Mouse (Mus musculus) hindbrain, embryonic 14.5 days (tissue): ENCODE measurements around the gene Tmem60. TPM values are rescaled to one million over a fixed set of nuclear protein-coding genes. Genes with fewer than 3 reads are reported as not detected.

Experiments used
- ATAC-seq: fragments of 200-750 bp; cut with Nextera tagmentation; 2 replicates; pipeline ENCODE4 v1.8.0; 2017; ENCODE audit warnings: moderate number of reproducible peaks, mild to moderate bottlenecking, moderate TSS enrichment, moderate library complexity; ENCODE audit not compliant: low FRiP score
- DNase-seq: peaks from one replicate; pipeline ENCODE4 v3.0.0-alpha.2; 2015; ENCODE audit warnings: low spot score
- H3K27ac ChIP-seq: fragments of 300-500 bp; sonication (generic); 2 replicates; pipeline ENCODE4 v1.5.1; 2014; ENCODE audit warnings: mild to moderate bottlenecking, moderate library complexity
- H3K27me3 ChIP-seq: fragments of 300-500 bp; sonication (generic); 2 replicates; pipeline ENCODE4 v1.6.1; 2014; ENCODE audit warnings: mild to moderate bottlenecking, low read length, mixed read lengths; ENCODE audit not compliant: control insufficient read depth, insufficient read depth
- H3K36me3 ChIP-seq: fragments of 300-500 bp; sonication (generic); replicated peaks from 2 replicates; pipeline ENCODE4 v1.6.1; 2014; ENCODE audit not compliant: control insufficient read depth, insufficient read depth
- H3K4me1 ChIP-seq: fragments of 300-500 bp; sonication (generic); replicated peaks from 2 replicates; pipeline ENCODE4 v1.6.1; 2014; ENCODE audit warnings: antibody characterized with exemption, low read length, mixed read lengths; ENCODE audit not compliant: control insufficient read depth, insufficient read depth
- H3K4me2 ChIP-seq: fragments of 300-500 bp; sonication (generic); replicated peaks from 2 replicates; pipeline ENCODE4 v1.6.1; 2014; ENCODE audit warnings: mild to moderate bottlenecking, moderate library complexity
- H3K4me3 ChIP-seq: fragments of 300-500 bp; sonication (generic); replicated peaks from 2 replicates; pipeline ENCODE4 v1.5.1; 2014; ENCODE audit warnings: mild to moderate bottlenecking, low read length
- H3K9ac ChIP-seq: fragments of 300-500 bp; sonication (generic); 2 replicates; pipeline ENCODE4 v1.6.1; 2014
- H3K9me3 ChIP-seq: fragments of 300-500 bp; sonication (generic); 2 replicates; pipeline ENCODE4 v1.6.1; 2016; ENCODE audit warnings: low read length; ENCODE audit not compliant: control insufficient read depth
- WGBS: fragments of 180-500 bp; shearing (Covaris S2); extraction: QIAGEN DNeasy Blood & Tissue Kit; methylation state at CpG from one replicate; pipeline ENCODE4 v1.1.7; 2014; 5-methylcytosine and 5-hydroxymethylcytosine counted together
- polyA plus RNA-seq: library from polyadenylated mRNA; unstranded; fragments of >200 nt; fragmentation: Nextera tagmentation; extraction: Ambion mirVana; gene quantifications from 2 replicates; pipeline ENCODE4 v1.2.1, GENCODE M21; 2014

Gene Tmem60
- polyA plus RNA-seq: 65.4 and 73.6 TPM in 2 replicates

GRCm38 (mm10) chr5:20881915-20882800, at the start of gene Tmem60, which contains the start of gene Phtf2:
Tmem60 (plus strand) TSS chr5:20882191.
Phtf2 (minus strand) TSS chr5:20882124.
- H3K36me3 ChIP-seq: no peaks in the 10 kb centered on the region
- peak; percentile 98 for DNase-seq
- peak within 1 kb of the TSS; percentile 85 for H3K9ac ChIP-seq
- peaks cover 22% of the 10 kb centered on the region for H3K4me1 ChIP-seq
- WGBS: under 1% methylated on average over 75 of the region's 94 CpGs
- no peaks in the 10 kb centered on the region for H3K27me3 ChIP-seq
- no peaks in the 10 kb centered on the region for H3K9me3 ChIP-seq
- peak within 1 kb of the TSS; percentile 94 for H3K27ac ChIP-seq
- H3K4me2 ChIP-seq: peak within 1 kb of the TSS; percentile 67
- peak; percentile 99 for ATAC-seq
- H3K4me3 ChIP-seq: peak within 1 kb of the TSS; percentile 76

GRCm38 (mm10) chr5:20834399-20834798, 47.6 kb upstream of the Tmem60 start:
- H3K9me3 ChIP-seq: no peaks in the 10 kb centered on the region
- H3K4me2 ChIP-seq: no peak overlapping the region
- no peak overlapping the region for H3K9ac ChIP-seq
- no peak for DNase-seq
- no peaks in the 10 kb centered on the region for H3K4me1 ChIP-seq
- ATAC-seq: no peak
- H3K27me3 ChIP-seq: no peaks in the 10 kb centered on the region
- 95% methylated on average over 1 of the region's 1 CpGs for WGBS
- no peaks in the 10 kb centered on the region for H3K36me3 ChIP-seq
- no peak overlapping the region for H3K4me3 ChIP-seq
- no peak overlapping the region for H3K27ac ChIP-seq

- ATAC-seq: no peak
- Histone ChIP-seq H3K27me3 (no peaks in the 10 kb centered on the region), H3K27ac (no peak overlapping the region), H3K4me1 (no peaks in the 10 kb centered on the region), H3K4me3 (no peak overlapping the region), H3K9ac (no peak overlapping the region), H3K4me2 (no peak overlapping the region), H3K36me3 (no peaks in the 10 kb centered on the region), H3K9me3 (no peaks in the 10 kb centered on the region)
- WGBS: 97% methylated on average over 1 of the region's 1 CpGs
- DNase-seq: no peak
Measured at GRCm38 (mm10) chr5:20837082-20837481, 44.9 kb upstream of the Tmem60 start.

- 86% methylated on average over 2 of the region's 3 CpGs for WGBS
Measured at GRCm38 (mm10) chr5:20843405-20843804, 38.6 kb upstream of the Tmem60 start.

GRCm38 (mm10) chr5:20843816-20844215, 38.2 kb upstream of the Tmem60 start:
- H3K36me3 ChIP-seq: no peaks in the 10 kb centered on the region
- no peak for DNase-seq
- no peak overlapping the region for H3K9ac ChIP-seq
- no peaks in the 10 kb centered on the region for H3K27me3 ChIP-seq
- 78% methylated on average over 2 of the region's 2 CpGs for WGBS
- ATAC-seq: no peak
- H3K4me1 ChIP-seq: no peaks in the 10 kb centered on the region
- no peak overlapping the region for H3K27ac ChIP-seq
- H3K4me3 ChIP-seq: no peak overlapping the region
- H3K9me3 ChIP-seq: no peaks in the 10 kb centered on the region
- H3K4me2 ChIP-seq: no peak overlapping the region

More at GRCm38 (mm10) chr5:20843405-20843804, 38.6 kb upstream of the Tmem60 start:
- no peaks in the 10 kb centered on the region for H3K27me3 ChIP-seq
- H3K4me1 ChIP-seq: no peaks in the 10 kb centered on the region
- H3K9ac ChIP-seq: no peak overlapping the region
- no peak overlapping the region for H3K27ac ChIP-seq
- H3K4me2 ChIP-seq: no peak overlapping the region
- no peak overlapping the region for H3K4me3 ChIP-seq
- DNase-seq (no peak), ATAC-seq (no peak)
- H3K9me3 ChIP-seq: no peaks in the 10 kb centered on the region
- no peaks in the 10 kb centered on the region for H3K36me3 ChIP-seq

GRCm38 (mm10) chr5:20847010-20847409, 35.0 kb upstream of the Tmem60 start:
- DNase-seq: no peak
- WGBS: 92% methylated on average over 2 of the region's 2 CpGs
- Histone ChIP-seq H3K36me3 (no peaks in the 10 kb centered on the region), H3K9me3 (no peaks in the 10 kb centered on the region), H3K4me1 (no peaks in the 10 kb centered on the region), H3K4me3 (no peak overlapping the region), H3K27ac (no peak overlapping the region), H3K4me2 (no peak overlapping the region), H3K9ac (no peak overlapping the region), H3K27me3 (no peaks in the 10 kb centered on the region)
- ATAC-seq: no peak

GRCm38 (mm10) chr5:20855066-20855465, 26.9 kb upstream of the Tmem60 start:
- no peaks in the 10 kb centered on the region for H3K9me3 ChIP-seq
- no peaks in the 10 kb centered on the region for H3K36me3 ChIP-seq
- whole genome bisulfite sequencing: 90% methylated on average over 4 of the region's 4 CpGs
- H3K4me2 ChIP-seq: no peak overlapping the region
- no peak overlapping the region for H3K4me3 ChIP-seq
- no peak for DNase-seq
- no peak overlapping the region for H3K9ac ChIP-seq
- no peak overlapping the region for H3K27ac ChIP-seq
- H3K4me1 ChIP-seq: no peaks in the 10 kb centered on the region
- no peaks in the 10 kb centered on the region for H3K27me3 ChIP-seq
- ATAC-seq: no peak

- DNase-seq (no peak), ATAC-seq (no peak)
- H3K4me3 ChIP-seq: no peak overlapping the region
- 93% methylated on average over 2 of the region's 2 CpGs for WGBS
- H3K36me3 ChIP-seq: no peaks in the 10 kb centered on the region
- no peak overlapping the region for H3K27ac ChIP-seq
- H3K27me3 ChIP-seq: no peaks in the 10 kb centered on the region
- no peak overlapping the region for H3K4me2 ChIP-seq
- no peaks in the 10 kb centered on the region for H3K4me1 ChIP-seq
- no peak overlapping the region for H3K9ac ChIP-seq
- no peaks in the 10 kb centered on the region for H3K9me3 ChIP-seq
Measured at GRCm38 (mm10) chr5:20858404-20858803, 23.6 kb upstream of the Tmem60 start.

GRCm38 (mm10) chr5:20860565-20860964, 21.4 kb upstream of the Tmem60 start:
- Histone ChIP-seq H3K4me2 (no peak overlapping the region), H3K4me1 (no peaks in the 10 kb centered on the region), H3K36me3 (no peaks in the 10 kb centered on the region), H3K27ac (no peak overlapping the region), H3K27me3 (no peaks in the 10 kb centered on the region), H3K9me3 (no peaks in the 10 kb centered on the region), H3K9ac (no peak overlapping the region), H3K4me3 (no peak overlapping the region)
- ATAC-seq (no peak), DNase-seq (no peak)
- WGBS: 98% methylated on average over 4 of the region's 4 CpGs
